8 mouse cellular contexts compared by ENCODE assay signal in the genomic region with DNA sequence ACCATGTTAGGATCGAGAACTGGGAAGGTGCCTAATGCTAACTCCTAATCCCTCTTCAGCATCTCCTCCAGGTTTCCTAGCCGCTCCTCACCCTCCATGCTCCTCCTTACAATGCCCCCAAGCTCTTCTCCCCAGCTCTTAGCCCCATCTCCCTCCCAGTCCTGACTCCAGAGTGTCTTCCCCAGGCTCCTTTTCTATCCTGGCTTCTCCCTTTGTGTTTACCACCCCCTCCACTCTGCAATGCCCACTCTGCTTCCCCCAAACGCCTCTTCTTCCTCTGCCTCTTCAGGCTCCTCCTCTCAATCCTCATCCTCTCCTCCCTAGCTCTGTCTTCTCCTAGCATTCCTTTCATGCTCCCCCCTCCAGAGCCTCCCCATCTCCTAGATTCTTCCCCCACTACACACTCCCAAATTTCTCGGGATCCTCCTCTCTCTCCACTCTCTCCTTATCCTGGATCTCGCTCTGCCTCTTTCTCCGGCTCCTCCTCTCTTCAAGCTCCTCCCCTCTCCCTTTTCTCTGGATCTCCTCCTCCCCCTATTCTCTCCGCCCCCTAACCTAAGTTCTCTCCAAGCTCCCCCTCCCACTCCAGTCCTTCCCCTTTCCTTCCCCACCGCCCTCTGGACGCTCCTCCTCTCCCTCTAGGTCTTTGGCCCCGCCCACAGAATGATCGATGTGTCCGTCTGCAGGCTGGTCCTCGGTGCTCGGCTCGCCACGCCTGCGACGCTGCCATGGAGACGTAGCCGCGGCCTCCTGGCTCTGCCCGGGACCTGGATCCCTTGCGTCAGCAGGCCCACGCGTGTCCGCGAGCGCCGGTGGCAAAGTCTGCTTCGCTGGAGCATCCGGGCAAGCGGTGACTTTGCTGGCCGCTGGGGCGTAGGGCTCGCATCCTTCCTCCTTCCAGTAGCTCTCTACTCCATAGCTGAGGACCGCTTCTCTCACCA. TPM values are rescaled to one million over a fixed set of nuclear protein-coding genes. Genes with fewer than 3 reads are reported as not detected.
A peak's percentile ranks its signal among the peaks of the same experiment; 100 is the strongest.
DNase-seq lines count a peak whose midpoint lies in the region; ATAC-seq and TF ChIP-seq lines count a peak whose summit lies in the region.

Brd3os (plus strand) TSS at position 558 of the 941 bp plus-strand sequence.

- no peaks in the 10 kb centered on the region for H3K9me3 ChIP-seq in heart, embryonic 12.5 days (replicated peaks)
- no peaks in the 10 kb centered on the region for H3K9me3 ChIP-seq in kidney, postnatal 0 days (replicated peaks; ENCODE audit: low read length)
- no peaks in the 10 kb centered on the region for H3K9me3 ChIP-seq in liver, embryonic 11.5 days (ENCODE audit: control insufficient read depth, low read length)
- no peaks in the 10 kb centered on the region for H3K9me3 ChIP-seq in stomach, embryonic 14.5 days (ENCODE audit: control insufficient read depth, low read depth, low read length)

- peaks cover 24% of the 10 kb centered on the region for H3K4me1 ChIP-seq in heart, embryonic 12.5 days (replicated peaks)
- H3K4me1 ChIP-seq in kidney, postnatal 0 days (replicated peaks; ENCODE audit: insufficient read depth, low read length), result no peaks in the 10 kb centered on the region
- H3K4me1 ChIP-seq in liver, embryonic 11.5 days (replicated peaks; ENCODE audit: control insufficient read depth, insufficient read depth, low read length), result peaks cover 17% of the 10 kb centered on the region
- H3K4me1 ChIP-seq in stomach, embryonic 14.5 days (ENCODE audit: control insufficient read depth, insufficient read depth, low read length), result 0 out of 2 replicates have a peak, but pooled peaks cover 10% of the 10 kb centered on the region

- peak within 1 kb of the TSS; percentile 60 for H3K4me3 ChIP-seq in heart, embryonic 12.5 days
- H3K4me3 ChIP-seq in kidney, postnatal 0 days (replicated peaks; ENCODE audit: low read depth, low read length), result peak within 1 kb of the TSS; percentile 44
- H3K4me3 ChIP-seq in liver, embryonic 11.5 days (ENCODE audit: low read depth, low read length), result peak within 1 kb of the TSS; percentile 58
- peak within 1 kb of the TSS; percentile 55 for H3K4me3 ChIP-seq in stomach, embryonic 14.5 days (ENCODE audit: low read depth, low read length)

- H3K27me3 ChIP-seq in heart, embryonic 12.5 days (replicated peaks), result no peaks in the 10 kb centered on the region
- H3K27me3 ChIP-seq in kidney, postnatal 0 days (ENCODE audit: insufficient read depth, low read length), result no peaks in the 10 kb centered on the region
- H3K27me3 ChIP-seq in liver, embryonic 11.5 days (replicated peaks; ENCODE audit: control insufficient read depth, insufficient read depth, low read length), result no peaks in the 10 kb centered on the region
- H3K27me3 ChIP-seq in stomach, embryonic 14.5 days (ENCODE audit: control insufficient read depth, insufficient read depth, low read length), result no peaks in the 10 kb centered on the region

- peaks cover 21% of the 10 kb centered on the region for H3K36me3 ChIP-seq in heart, embryonic 12.5 days
- H3K36me3 ChIP-seq in kidney, postnatal 0 days (ENCODE audit: insufficient read depth, low read length), result peaks cover 9% of the 10 kb centered on the region
- peaks cover 5% of the 10 kb centered on the region; the same call in 1 of the 2 replicates for H3K36me3 ChIP-seq in liver, embryonic 11.5 days (ENCODE audit: control insufficient read depth, insufficient read depth, low read length)
- peaks cover 17% of the 10 kb centered on the region for H3K36me3 ChIP-seq in stomach, embryonic 14.5 days (ENCODE audit: control insufficient read depth, insufficient read depth, low read length)

- peak; percentile 90 for DNase-seq in CD4-positive helper T cell, adult 2 months (ENCODE audit: low read depth, low spot score)
- DNase-seq in brain, embryonic 18.5 days (ENCODE audit: low read depth, low spot score), result peak; percentile 99
- DNase-seq in kidney, postnatal 0 days (ENCODE audit: low spot score), result peak; percentile 100
- peak; percentile 93 for DNase-seq in liver, embryonic 11.5 days (ENCODE audit: low spot score)
- DNase-seq in naive thymus-derived CD4-positive, alpha-beta T cell, adult 2 months (ENCODE audit: low read depth), result peak; percentile 85

- peak within 1 kb of the TSS; percentile 36; the same call in 1 of the 2 replicates for H3K27ac ChIP-seq in heart, embryonic 12.5 days (ENCODE audit: poor library complexity, severe bottlenecking)
- H3K27ac ChIP-seq in kidney, postnatal 0 days, result peak within 1 kb of the TSS; percentile 27
- H3K27ac ChIP-seq in liver, embryonic 11.5 days (ENCODE audit: low read depth, low read length), result 0 out of 2 replicates have a peak within 1 kb of the TSS, but pooled peaks have one; percentile 13
- H3K27ac ChIP-seq in stomach, embryonic 14.5 days (ENCODE audit: low read length), result peak within 1 kb of the TSS; percentile 84; the same call in 1 of the 2 replicates

- no peak for TF ChIP-seq CTCF in kidney, postnatal 0 days (IDR thresholded peaks at IDR 0.05; ENCODE audit: low read depth)

- peak within 1 kb of the TSS; percentile 80 for H3K9ac ChIP-seq in heart, embryonic 12.5 days
- H3K9ac ChIP-seq in kidney, postnatal 0 days (ENCODE audit: low read depth, low read length), result peak within 1 kb of the TSS; percentile 57
- peak within 1 kb of the TSS; percentile 60 for H3K9ac ChIP-seq in liver, embryonic 11.5 days (ENCODE audit: low read depth, low read length)
- peak within 1 kb of the TSS; percentile 48 for H3K9ac ChIP-seq in stomach, embryonic 14.5 days (replicated peaks; ENCODE audit: low read depth, low read length)

- ATAC-seq in erythroid progenitor cell, adult 5-6 weeks (replicated peaks; ENCODE audit: low FRiP score, poor library complexity, severe bottlenecking), result peak; percentile 93
- peak; percentile 89 for ATAC-seq in heart, embryonic 12.5 days (ENCODE audit: insufficient number of reproducible peaks, low FRiP score)
- peak; percentile 87 for ATAC-seq in kidney, postnatal 0 days (replicated peaks; ENCODE audit: low FRiP score, low read depth)
- ATAC-seq in liver, embryonic 11.5 days (replicated peaks; ENCODE audit: low FRiP score), result peak; percentile 83
- ATAC-seq in stomach, embryonic 14.5 days (ENCODE audit: insufficient number of reproducible peaks, insufficient read depth, low FRiP score, low read depth), result peak; percentile 90

- peak within 1 kb of the TSS; percentile 86 for H3K4me2 ChIP-seq in heart, embryonic 12.5 days
- H3K4me2 ChIP-seq in kidney, postnatal 0 days (ENCODE audit: low read length), result peak within 1 kb of the TSS; percentile 68
- H3K4me2 ChIP-seq in liver, embryonic 11.5 days, result peak within 1 kb of the TSS; percentile 94
- peak within 1 kb of the TSS; percentile 77 for H3K4me2 ChIP-seq in stomach, embryonic 14.5 days (replicated peaks; ENCODE audit: low read depth, low read length)

- 2% methylated on average over 36 of the region's 36 CpGs for WGBS in heart, embryonic 12.5 days
- 2% methylated on average over 36 of the region's 36 CpGs for WGBS in kidney, postnatal 0 days
- WGBS in liver, embryonic 11.5 days, result 3% methylated on average over 36 of the region's 36 CpGs
- 2% methylated on average over 36 of the region's 36 CpGs for WGBS in stomach, embryonic 14.5 days

RNA-seq across cellular contexts. Expression of gene Brd3os, which starts in this region (rescaled TPM):
- total RNA-seq in erythroid progenitor cell, adult 5-6 weeks (2015; ENCODE audit: low replicate concordance), result not detected in 2 replicates
- total RNA-seq in erythroid progenitor cell, adult 5-6 weeks (2017; ENCODE audit: low replicate concordance), result 1.2 TPM in 1 of 2 replicates, not detected in the other
- polyA plus RNA-seq in heart, embryonic 12.5 days (2016; fragmentation: Nextera tagmentation; extraction: Ambion mirVana), result 2.9 and 3.2 TPM in 2 replicates
- 10.2 TPM in 2 replicates for polyA plus RNA-seq in kidney, postnatal 0 days (2015; fragmentation: Nextera tagmentation; extraction: Ambion mirVana)
- 2.2 and 2.8 TPM in 2 replicates for polyA plus RNA-seq in liver, embryonic 11.5 days (2014; fragmentation: Nextera tagmentation; extraction: Ambion mirVana)
- 11.0 and 11.5 TPM in 2 replicates for polyA plus RNA-seq in stomach, embryonic 14.5 days (2014; fragmentation: Nextera tagmentation; extraction: Ambion mirVana)

Comparison
In these comparisons a context has a peak if more than half of its experiments do, and no peak if none do; other contexts are left out.
1. Peak in every context shown above with its lines: DNase-seq, ATAC-seq, H3K4me3 ChIP-seq and H3K27ac ChIP-seq.
2. H3K27ac ChIP-seq: peak in every context shown above with its lines; median percentile 84 in stomach, embryonic 14.5 days; 36 in heart, embryonic 12.5 days; 27 in kidney, postnatal 0 days; 13 in liver, embryonic 11.5 days.